Mouse (Mus musculus): ENCODE results near the gene A630023A22Rik. TPM values are rescaled to one million over a fixed set of nuclear protein-coding genes. Genes with fewer than 3 reads are reported as not detected.

A630023A22Rik gene
- 4.1 TPM for polyA plus RNA-seq (2014; fragmentation: Illumina TruSeq; extraction: RNeasy Lipid Tissue Mini Kit (QIAGEN cat#74804); ENCODE audit: low read depth, low replicate concordance)

GRCm38 (mm10) chr14:34102601-34103000 is at the start of gene A630023A22Rik:
Gene A630023A22Rik (minus strand): TSS chr14:34102754.

GRCm38 (mm10) chr14:34152342-34152741 is 49.8 kb upstream of the A630023A22Rik start, which contains the start of gene Npy4r:
Gene Npy4r (minus strand): TSS chr14:34152489.

DNA sequence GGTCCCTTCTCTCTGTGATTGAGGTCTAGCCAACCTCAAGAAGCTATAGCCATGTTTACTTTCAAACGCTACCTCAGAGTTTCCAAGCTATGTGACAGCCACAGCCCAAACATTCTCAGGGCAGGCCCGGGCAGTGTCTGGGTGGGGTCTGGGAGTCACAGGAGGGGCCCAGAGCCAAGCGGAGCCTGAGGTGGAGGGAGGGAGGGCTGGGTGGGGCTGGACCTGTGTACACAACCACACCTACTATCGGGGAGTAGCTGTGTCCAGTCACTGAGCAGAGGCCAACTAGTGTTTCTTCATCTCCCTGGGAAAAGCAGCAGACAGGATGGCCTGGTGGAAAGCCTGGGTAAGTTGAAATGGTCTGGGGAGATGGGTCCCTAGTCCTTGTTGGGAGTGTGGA is 16.8 kb downstream of the A630023A22Rik start, which contains the start of gene Anxa8:
TSS of gene Anxa8 (plus strand) at position 251 of the 400 bp plus-strand sequence.

DNA sequence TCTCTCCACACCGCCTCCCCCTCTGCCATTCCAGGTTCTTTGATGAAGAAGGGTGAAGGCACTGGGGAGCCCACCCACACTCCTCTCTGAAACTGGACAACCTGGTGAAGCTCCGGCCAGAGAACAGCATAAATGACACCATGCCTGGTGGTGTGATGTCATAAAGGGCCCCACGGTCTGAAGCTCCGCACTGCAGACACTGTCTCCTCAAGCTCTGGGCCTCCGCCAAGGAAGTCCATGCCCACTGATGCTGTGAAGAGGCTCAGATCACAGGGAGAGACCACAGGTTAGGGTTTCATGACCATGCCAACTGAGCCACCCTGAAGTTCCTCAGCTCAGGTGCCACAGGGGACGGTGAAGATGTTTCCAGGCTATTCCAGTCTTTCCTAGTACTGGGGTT is 50.0 kb downstream of the A630023A22Rik start, which contains the start of gene Antxrl:
TSS of gene Antxrl (plus strand) at position 192 of the 400 bp plus-strand sequence.

GRCm38 (mm10) chr14:34016381-34016780 is 86.2 kb downstream of the A630023A22Rik start, which contains the start of gene Gm5460:
Gene Gm5460 (plus strand): TSS chr14:34016758.

DNA sequence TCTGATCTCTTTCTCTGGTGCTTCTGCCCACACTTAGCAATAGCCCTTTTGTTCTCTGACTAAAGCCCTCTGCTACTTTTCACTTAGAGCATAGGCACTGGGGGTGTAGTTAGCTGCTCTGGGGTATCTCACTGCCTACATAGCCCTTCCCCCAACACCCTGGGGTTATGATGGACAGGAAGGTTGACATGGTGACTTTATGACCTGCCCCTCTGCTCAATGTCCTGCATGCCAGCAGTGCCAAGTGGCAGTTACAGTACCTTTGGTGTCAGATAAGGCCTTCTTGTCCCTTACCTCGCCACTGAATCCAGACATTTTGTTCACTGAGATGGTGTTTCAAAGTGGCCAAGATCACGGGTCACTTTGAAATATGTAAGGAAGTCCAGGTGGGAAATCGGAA is 87.5 kb downstream of the A630023A22Rik start, which contains the start of gene Gm30083:
TSS of gene Gm30083 (minus strand) at position 120 of the 400 bp plus-strand sequence.

Other genes starting within 250 kb of the A630023A22Rik start
- gene Gdf10, start 179.2 kb downstream of the A630023A22Rik start, polyA plus RNA-seq (2014; fragmentation: Illumina TruSeq; extraction: RNeasy Lipid Tissue Mini Kit (QIAGEN cat#74804); ENCODE audit: low read depth, low replicate concordance) = 0.18 TPM
- gene Gdf2, start 161.7 kb downstream of the A630023A22Rik start, polyA plus RNA-seq (2014; fragmentation: Illumina TruSeq; extraction: RNeasy Lipid Tissue Mini Kit (QIAGEN cat#74804); ENCODE audit: low read depth, low replicate concordance) = not detected
- not detected for gene Rbp3, start 148.8 kb downstream of the A630023A22Rik start, polyA plus RNA-seq (2014; fragmentation: Illumina TruSeq; extraction: RNeasy Lipid Tissue Mini Kit (QIAGEN cat#74804); ENCODE audit: low read depth, low replicate concordance)
- 0.24 TPM for gene Zfp488, start 124.0 kb downstream of the A630023A22Rik start, polyA plus RNA-seq (2014; fragmentation: Illumina TruSeq; extraction: RNeasy Lipid Tissue Mini Kit (QIAGEN cat#74804); ENCODE audit: low read depth, low replicate concordance)
- 37.4 TPM for gene Gm30083, start 87.6 kb downstream of the A630023A22Rik start, polyA plus RNA-seq (2014; fragmentation: Illumina TruSeq; extraction: RNeasy Lipid Tissue Mini Kit (QIAGEN cat#74804); ENCODE audit: low read depth, low replicate concordance)
- 34.0 TPM for gene Gm5460, start 86.0 kb downstream of the A630023A22Rik start, polyA plus RNA-seq (2014; fragmentation: Illumina TruSeq; extraction: RNeasy Lipid Tissue Mini Kit (QIAGEN cat#74804); ENCODE audit: low read depth, low replicate concordance)
- 118 TPM for gene Antxrl, start 50.0 kb downstream of the A630023A22Rik start, polyA plus RNA-seq (2014; fragmentation: Illumina TruSeq; extraction: RNeasy Lipid Tissue Mini Kit (QIAGEN cat#74804); ENCODE audit: low read depth, low replicate concordance)
- 0.14 TPM for gene Anxa8, start 16.8 kb downstream of the A630023A22Rik start, polyA plus RNA-seq (2014; fragmentation: Illumina TruSeq; extraction: RNeasy Lipid Tissue Mini Kit (QIAGEN cat#74804); ENCODE audit: low read depth, low replicate concordance)
- 0.06 TPM for gene Npy4r, start 49.7 kb upstream of the A630023A22Rik start, polyA plus RNA-seq (2014; fragmentation: Illumina TruSeq; extraction: RNeasy Lipid Tissue Mini Kit (QIAGEN cat#74804); ENCODE audit: low read depth, low replicate concordance)
- 0.06 TPM for gene Gprin2, start 98.9 kb upstream of the A630023A22Rik start, polyA plus RNA-seq (2014; fragmentation: Illumina TruSeq; extraction: RNeasy Lipid Tissue Mini Kit (QIAGEN cat#74804); ENCODE audit: low read depth, low replicate concordance)
- gene Syt15, start 116.8 kb upstream of the A630023A22Rik start, polyA plus RNA-seq (2014; fragmentation: Illumina TruSeq; extraction: RNeasy Lipid Tissue Mini Kit (QIAGEN cat#74804); ENCODE audit: low read depth, low replicate concordance) = 0.24 TPM
- gene Shld2, start 207.7 kb upstream of the A630023A22Rik start, polyA plus RNA-seq (2014; fragmentation: Illumina TruSeq; extraction: RNeasy Lipid Tissue Mini Kit (QIAGEN cat#74804); ENCODE audit: low read depth, low replicate concordance) = 9.5 TPM
- gene Glud1, start 208.0 kb upstream of the A630023A22Rik start, polyA plus RNA-seq (2014; fragmentation: Illumina TruSeq; extraction: RNeasy Lipid Tissue Mini Kit (QIAGEN cat#74804); ENCODE audit: low read depth, low replicate concordance) = 21.9 TPM

All from testis, adult 10 weeks (tissue).